Mouse (Mus musculus): ENCODE measurements around the gene Ypel3. TPM values are rescaled to one million over a fixed set of nuclear protein-coding genes. Genes with fewer than 3 reads are reported as not detected.

The Ypel3 gene
- total RNA-seq (2023), result 100 to 1,000 TPM; 240 to 256 TPM

GRCm38 (mm10) chr7:126776598-126777057, at the start of gene Ypel3:
Gene Ypel3 (plus strand): TSS chr7:126776955.

GRCm38 (mm10) chr7:126759050-126759671, 17.6 kb upstream of the Ypel3 start, which contains the start of gene Mapk3:
Gene Mapk3 (plus strand): TSS chr7:126759601.

GRCm38 (mm10) chr7:126766201-126766600, 10.6 kb upstream of the Ypel3 start, which contains the start of gene Gdpd3:
Gene Gdpd3 (plus strand): TSS chr7:126766334.

GRCm38 (mm10) chr7:126780971-126781635, 4.3 kb downstream of the Ypel3 start, which contains the start of gene Tbx6:
Gene Tbx6 (plus strand): TSS chr7:126781483.

GRCm38 (mm10) chr7:126791851-126792720, 15.3 kb downstream of the Ypel3 start, which contains the start of gene Ppp4c:
Gene Ppp4c (minus strand): TSS chr7:126792496.

GRCm38 (mm10) chr7:126797411-126798126, 20.8 kb downstream of the Ypel3 start, which contains the start of gene Fam57b:
Gene Fam57b (plus strand): TSS chr7:126797668.

Other genes with a start within 250 kb of the Ypel3 start
- 100 to 1,000 TPM; 138 to 142 TPM for gene Eif3c, start 210.5 kb upstream of the Ypel3 start, total RNA-seq (2023)
- gene Apobr, start 192.0 kb upstream of the Ypel3 start, total RNA-seq (2023), result 1 to 10 TPM; 8.0 to 8.8 TPM
- 100 to 1,000 TPM; 129 to 140 TPM for gene Cln3, start 191.1 kb upstream of the Ypel3 start, total RNA-seq (2023)
- gene Il27, start 182.0 kb upstream of the Ypel3 start, total RNA-seq (2023), result not detected
- gene Nupr1, start 146.1 kb upstream of the Ypel3 start, total RNA-seq (2023), result not detected
- 10 to 100 TPM; 71.8 to 85.5 TPM for gene Sgf29, start 127.6 kb upstream of the Ypel3 start, total RNA-seq (2023)
- 1 to 10 TPM in 1 of 2 experiments, not detected in 1; 1.3 TPM for gene Sult1a1, start 100.5 kb upstream of the Ypel3 start, total RNA-seq (2023)
- 100 to 1,000 TPM; 171 to 175 TPM for gene Bola2, start 81.6 kb upstream of the Ypel3 start, total RNA-seq (2023)
- 10 to 100 TPM; 15.6 to 17.2 TPM for gene Slx1b, start 81.2 kb upstream of the Ypel3 start, total RNA-seq (2023)
- 1,000 to 10,000 TPM; 1,416 to 1,422 TPM for gene Coro1a, start 69.2 kb upstream of the Ypel3 start, total RNA-seq (2023)
- gene Mapk3, start 17.4 kb upstream of the Ypel3 start, total RNA-seq (2023), result 10 to 100 TPM; 37.3 to 45.5 TPM
- gene Gdpd3, start 10.6 kb upstream of the Ypel3 start, total RNA-seq (2023), result 1 to 10 TPM; 3.6 to 4.4 TPM
- 10 to 100 TPM; 11.6 to 13.5 TPM for gene Tbx6, start 4.5 kb downstream of the Ypel3 start, total RNA-seq (2023)
- 100 to 1,000 TPM; 229 to 235 TPM for gene Ppp4c, start 15.5 kb downstream of the Ypel3 start, total RNA-seq (2023)
- not detected for gene Fam57b, start 20.7 kb downstream of the Ypel3 start, total RNA-seq (2023)
- gene 4930451I11Rik, start 54.7 kb downstream of the Ypel3 start, total RNA-seq (2023), result not detected
- gene Doc2a, start 70.5 kb downstream of the Ypel3 start, total RNA-seq (2023), result not detected
- 10 to 100 TPM; 22.0 to 25.4 TPM for gene Hirip3, start 85.0 kb downstream of the Ypel3 start, total RNA-seq (2023)
- gene Ino80e, start 85.4 kb downstream of the Ypel3 start, total RNA-seq (2023), result 10 to 100 TPM; 68.2 to 83.5 TPM
- gene Taok2, start 107.7 kb downstream of the Ypel3 start, total RNA-seq (2023), result 100 to 1,000 TPM in 1 of 2 experiments, 10 to 100 TPM in 1; 91.4 to 105 TPM
- 10 to 100 TPM; 27.4 to 28.3 TPM for gene Tmem219, start 146.0 kb downstream of the Ypel3 start, total RNA-seq (2023)
- gene Kctd13, start 151.9 kb downstream of the Ypel3 start, total RNA-seq (2023), result 10 to 100 TPM; 33.0 to 38.9 TPM
- gene Asphd1, start 172.6 kb downstream of the Ypel3 start, total RNA-seq (2023), result not detected
- gene Sez6l2, start 173.6 kb downstream of the Ypel3 start, total RNA-seq (2023), result 10 to 100 TPM in 1 of 2 experiments, 1 to 10 TPM in 1; 9.7 to 10.1 TPM
- 100 to 1,000 TPM; 159 to 167 TPM for gene Cdipt, start 199.0 kb downstream of the Ypel3 start, total RNA-seq (2023)
- not detected for gene Cdiptos, start 199.1 kb downstream of the Ypel3 start, total RNA-seq (2023)
- gene Mvp, start 237.7 kb downstream of the Ypel3 start, total RNA-seq (2023), result 10 to 100 TPM; 30.2 to 36.9 TPM
- 1 to 10 TPM; 3.6 to 4.6 TPM for gene Pagr1b, start 239.5 kb downstream of the Ypel3 start, total RNA-seq (2023)
- gene Pagr1a, start 240.4 kb downstream of the Ypel3 start, total RNA-seq (2023), result 10 to 100 TPM; 24.7 to 40.0 TPM
- 10 to 100 TPM; 20.9 to 36.5 TPM for gene Gm42742, start 244.1 kb downstream of the Ypel3 start, total RNA-seq (2023)
- gene Prrt2, start 244.3 kb downstream of the Ypel3 start, total RNA-seq (2023), result 1 to 10 TPM; 5.0 to 7.0 TPM